Mouse (Mus musculus) adrenal gland, adult (tissue): ENCODE measurements around the gene Rfx5.
A peak's percentile ranks its signal among the peaks of the same experiment; 100 is the strongest.
"Not testable (repeated sequence)": the region's sequence is repeated elsewhere in the genome, so short reads cannot be mapped to it uniquely, and the experiment has no call there.

Experiments
- DNase-seq, 2 experiments: peaks; one replicate each; pipeline ENCODE4 v3.0.0; 2022 to 2023; ENCODE audit warnings: low spot score in 1 of 2; ENCODE audit not compliant: inconsistent age in 2 of 2

Gene Rfx5

DNA sequence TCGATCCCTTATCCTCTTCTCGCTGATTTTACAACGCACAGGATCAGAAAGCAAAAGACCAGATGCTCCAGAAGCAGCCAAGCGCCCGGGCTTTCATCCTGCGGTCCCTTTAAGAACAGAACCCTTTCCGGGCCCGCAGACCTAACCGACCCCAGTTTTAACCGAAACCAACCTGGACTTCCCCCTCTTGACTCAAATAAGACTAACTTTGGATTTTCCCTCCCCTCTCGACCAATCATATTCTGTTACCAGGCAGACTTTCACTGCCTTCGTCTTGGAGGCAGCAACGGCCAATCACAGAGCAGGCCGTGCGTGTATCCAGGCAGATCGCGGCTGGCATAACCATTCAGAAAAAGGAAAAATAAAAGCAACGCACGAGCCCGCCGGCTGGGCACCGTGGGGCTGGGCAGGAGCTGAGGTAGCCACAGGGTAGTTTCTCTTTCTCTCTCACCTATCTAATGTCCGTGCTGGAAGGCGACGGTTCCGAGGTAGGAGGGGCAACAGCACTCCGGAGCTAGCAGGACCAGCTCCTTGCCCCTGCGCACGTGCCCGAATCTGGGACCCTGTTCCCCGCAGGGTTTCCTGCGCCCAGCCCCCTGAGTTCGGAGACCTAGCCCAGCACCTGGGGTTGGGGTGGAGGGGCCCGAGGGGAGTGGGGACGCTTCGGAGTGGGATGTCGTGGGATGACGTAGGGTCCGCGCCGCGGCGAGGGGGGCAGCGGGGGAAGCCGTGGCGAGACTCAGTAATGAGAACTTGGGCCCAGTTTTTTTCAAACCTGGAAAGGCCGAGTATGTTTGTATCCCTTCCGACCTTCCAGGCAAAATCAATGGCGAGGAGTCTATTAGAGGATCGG lies at the start of gene Rfx5:
TSS of gene Rfx5 (plus strand) at position 312 of the 853 bp plus-strand sequence.
- peak; percentile 95 to 98 for DNase-seq

DNA sequence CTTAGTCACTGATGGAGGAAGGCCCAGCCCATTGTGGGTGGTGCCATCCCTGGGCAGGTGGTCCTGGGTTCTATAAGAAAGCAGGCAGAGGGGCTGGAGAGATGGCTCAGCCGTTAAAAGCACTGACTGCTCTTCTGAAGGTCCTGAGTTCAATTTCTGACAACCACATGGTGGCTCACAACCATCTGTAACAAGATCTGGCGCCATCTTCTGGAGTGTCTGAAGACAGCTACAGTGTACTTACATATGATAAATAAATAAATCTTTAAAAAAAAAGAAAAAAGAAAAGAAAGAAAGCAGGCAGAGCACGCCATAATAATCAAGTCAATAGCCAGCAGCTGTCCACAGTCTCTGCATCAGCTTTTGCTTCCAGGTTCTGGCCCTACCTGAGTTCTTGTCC lies 49.1 kb upstream of the Rfx5 start:
- peak in 1 of 2 experiments; percentile 17 for DNase-seq

DNA sequence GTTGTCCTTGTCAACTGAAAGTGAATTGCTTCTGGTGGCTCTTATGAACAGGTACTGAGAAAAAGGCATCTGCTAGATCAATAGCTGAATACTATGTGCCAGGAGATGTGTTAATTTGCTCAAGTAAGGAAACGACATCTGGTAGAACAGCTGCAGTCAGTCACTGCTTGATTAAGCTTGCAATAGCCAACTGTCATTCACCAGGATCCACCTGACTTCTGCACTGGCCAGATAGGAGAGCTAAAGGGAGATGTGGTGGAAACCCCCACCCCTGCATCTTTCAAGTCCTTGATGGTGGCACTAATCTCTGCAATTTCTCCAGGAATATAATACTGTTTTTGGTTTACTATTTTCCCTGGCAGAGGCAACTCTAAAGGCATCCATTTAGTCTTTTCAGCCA lies 47.4 kb upstream of the Rfx5 start:
- no peak for DNase-seq

GRCm38 (mm10) chr3:94911050-94911693 lies 42.7 kb upstream of the Rfx5 start:
- no peak for DNase-seq

- peak in 1 of 2 experiments; percentile 33 for DNase-seq
Observed at GRCm38 (mm10) chr3:94913801-94914200, 40.1 kb upstream of the Rfx5 start.

DNA sequence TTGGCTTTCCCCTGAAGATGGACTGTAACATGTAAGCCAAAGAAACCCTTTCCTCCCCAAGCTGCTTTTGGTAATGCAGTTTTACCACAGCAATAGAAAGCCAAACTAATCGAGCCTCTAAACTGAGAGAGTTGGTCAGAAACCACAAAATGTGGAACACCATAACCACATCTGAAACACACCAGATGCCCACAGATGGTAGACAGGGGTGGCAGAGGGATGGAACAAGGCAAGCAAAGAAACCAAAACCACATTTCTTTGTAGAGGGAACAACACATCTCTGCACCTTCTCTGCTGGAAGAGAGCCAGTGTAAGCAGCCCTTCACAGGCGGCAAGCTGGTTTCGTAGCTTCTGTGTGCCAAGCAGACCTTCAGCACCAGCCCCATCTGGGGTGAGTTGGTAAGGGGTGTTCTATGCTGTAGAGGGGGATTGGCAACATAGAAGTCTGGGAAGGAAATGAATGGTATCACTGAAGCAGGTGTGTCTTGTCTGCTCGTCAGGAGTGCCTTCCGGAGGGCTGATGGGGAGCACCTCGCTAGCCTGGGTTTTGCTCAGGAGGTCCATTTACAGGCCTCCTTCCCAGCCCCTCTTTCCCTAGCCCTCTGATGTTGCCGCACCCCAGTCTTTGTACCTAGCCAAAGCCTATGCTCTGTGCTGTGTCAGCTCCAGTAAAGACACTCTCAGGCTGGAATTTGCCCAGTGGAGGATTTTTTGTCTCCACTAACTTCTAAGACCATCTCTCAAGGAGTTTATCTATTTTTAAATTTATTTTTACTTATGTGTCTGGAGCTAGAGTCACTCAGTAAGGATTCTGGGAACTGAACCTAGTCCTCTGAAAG lies 37.8 kb upstream of the Rfx5 start:
- no peak for DNase-seq

GRCm38 (mm10) chr3:94917816-94918361 lies 36.0 kb upstream of the Rfx5 start:
- peak in 1 of 2 experiments; percentile 28 for DNase-seq

GRCm38 (mm10) chr3:94918845-94919244 lies 35.0 kb upstream of the Rfx5 start:
- no peak for DNase-seq

DNA sequence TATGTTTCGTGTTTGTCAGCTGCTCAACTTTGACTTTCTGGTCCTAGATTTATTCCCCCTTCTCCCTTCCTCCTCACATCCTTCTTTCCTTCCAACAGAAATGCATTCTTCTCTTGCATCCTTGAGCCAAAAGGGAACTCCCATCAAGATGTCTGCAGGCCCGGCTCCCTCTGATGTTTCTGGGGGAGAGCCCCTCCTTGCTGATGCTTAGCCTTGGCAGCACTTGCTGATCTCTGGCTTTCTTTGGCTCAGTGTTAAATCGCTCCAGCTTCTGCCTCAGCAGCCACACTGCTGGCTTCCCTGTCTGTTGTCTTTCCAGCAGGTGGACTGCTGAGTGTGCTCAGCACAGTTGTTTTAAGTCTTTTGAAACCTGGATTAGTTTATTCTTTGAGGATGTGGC lies 32.8 kb upstream of the Rfx5 start:
- no peak for DNase-seq

DNA sequence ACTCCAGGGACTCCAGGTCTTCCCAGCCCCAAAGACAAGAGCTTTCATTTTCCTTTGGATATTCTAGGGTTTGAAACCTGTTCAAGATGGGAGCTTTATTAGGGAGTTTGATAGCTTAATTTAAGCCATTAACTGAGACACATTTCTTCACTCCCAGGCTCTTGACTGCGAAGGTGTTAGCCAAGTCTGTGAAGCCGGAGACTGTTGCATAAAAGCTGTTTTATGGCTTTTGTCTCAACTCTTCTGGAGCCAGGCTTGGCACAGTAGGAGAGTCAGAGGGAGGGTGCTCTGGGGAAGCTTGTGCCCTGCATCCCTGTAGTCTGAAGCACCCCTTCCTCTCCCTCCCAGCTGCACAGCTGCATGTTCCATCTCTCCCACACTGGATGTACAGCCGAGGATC lies 31.5 kb upstream of the Rfx5 start:
- DNase-seq: no peak

GRCm38 (mm10) chr3:94924688-94925087 lies 29.2 kb upstream of the Rfx5 start:
- no peak for DNase-seq

- DNase-seq: not testable (repeated sequence)
Observed at GRCm38 (mm10) chr3:94926301-94926736, 27.6 kb upstream of the Rfx5 start.

- DNase-seq: not testable (repeated sequence)
Observed at GRCm38 (mm10) chr3:94928979-94929378, 24.9 kb upstream of the Rfx5 start.

DNA sequence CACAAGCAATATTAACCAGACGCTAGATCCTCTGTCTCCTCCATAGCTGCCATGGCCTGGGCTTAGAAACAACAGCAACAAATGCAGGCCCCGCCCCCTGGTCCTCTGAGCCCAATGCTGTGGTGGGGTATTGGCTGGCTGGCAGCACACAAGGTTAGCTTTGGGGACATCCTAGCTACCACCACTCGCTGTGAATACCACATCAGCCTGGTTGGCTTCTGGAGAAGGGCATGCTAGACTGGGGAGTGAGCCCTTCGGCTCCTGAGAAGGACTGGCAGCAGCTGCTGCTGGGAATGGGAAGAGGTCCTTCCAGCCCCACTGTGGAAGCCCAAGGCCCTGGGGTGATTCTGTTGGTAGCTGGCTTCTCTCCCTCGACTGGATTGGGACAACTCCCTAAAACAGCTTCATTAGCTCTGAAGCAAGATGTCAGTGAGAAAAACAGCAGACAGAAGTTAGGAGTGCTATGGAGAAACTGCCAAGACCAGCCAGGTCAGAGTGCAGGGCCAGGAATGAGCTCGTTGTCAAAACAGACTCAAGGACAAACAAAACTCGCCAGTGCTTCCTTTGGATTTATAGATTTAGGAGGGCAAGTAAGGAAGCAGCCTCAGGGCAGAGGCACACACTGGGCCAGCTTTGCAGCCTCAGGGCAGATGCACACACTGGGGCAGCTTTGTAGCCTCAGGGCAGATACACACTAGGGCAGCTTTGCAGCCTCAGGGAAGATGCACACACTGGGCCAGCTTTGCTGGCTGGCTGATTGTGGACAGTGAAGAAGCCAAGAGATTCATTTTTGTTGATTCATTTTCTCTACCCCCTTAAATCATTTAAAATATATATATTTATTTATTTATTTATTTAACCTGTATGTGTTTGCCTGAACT lies 23.2 kb upstream of the Rfx5 start:
- DNase-seq: peak; percentile 50 to 81

- not testable (repeated sequence) for DNase-seq
Observed at GRCm38 (mm10) chr3:94931427-94932082, 22.3 kb upstream of the Rfx5 start.

DNA sequence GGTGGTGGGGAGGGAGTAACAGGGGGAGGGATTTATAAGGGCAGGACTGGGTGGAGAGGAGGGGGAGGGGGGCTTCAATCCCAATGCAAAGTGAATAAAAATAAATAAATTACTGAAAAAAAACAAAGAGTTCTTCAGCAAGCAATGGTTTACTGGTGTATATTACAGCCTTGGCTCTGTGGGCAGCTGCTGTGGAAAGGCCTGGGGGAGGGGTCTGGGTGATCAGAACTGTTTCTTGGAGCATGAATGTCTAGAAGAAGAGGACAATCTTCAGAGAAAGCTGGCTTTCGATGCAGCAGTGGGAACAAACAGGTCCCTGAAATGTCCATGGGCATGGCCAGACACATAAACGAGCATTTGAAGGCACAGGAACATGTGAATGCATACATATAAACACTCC lies 21.6 kb upstream of the Rfx5 start:
- DNase-seq: not testable (repeated sequence)

- peak; percentile 92 to 98 for DNase-seq
Observed at GRCm38 (mm10) chr3:94932809-94933564, 20.9 kb upstream of the Rfx5 start, which contains the start of gene Selenbp1. Gene Selenbp1 (plus strand): TSS chr3:94933056.

DNA sequence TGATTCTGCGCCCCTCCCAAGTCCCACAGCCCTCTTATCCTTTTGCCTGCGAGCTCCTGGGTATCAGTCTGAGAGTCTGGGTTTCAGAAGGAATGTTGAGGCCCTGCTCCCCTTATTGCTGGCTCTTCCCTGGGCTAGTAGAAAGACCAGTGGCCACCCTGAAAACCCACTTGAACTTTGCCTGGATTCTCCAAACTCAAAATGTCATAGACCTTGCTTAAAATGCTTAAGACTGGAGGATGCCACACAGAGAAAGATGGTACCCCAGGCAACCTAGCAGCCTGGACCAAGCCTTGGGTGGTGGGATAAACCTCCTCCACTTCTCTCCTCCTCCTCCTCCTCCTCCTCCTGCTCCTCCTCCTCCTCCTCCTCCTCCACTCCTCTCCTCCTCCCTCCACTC lies 20.3 kb upstream of the Rfx5 start:
- DNase-seq: peak in 1 of 2 experiments; percentile 28

- peak in 1 of 2 experiments; percentile 20 for DNase-seq
Observed at GRCm38 (mm10) chr3:94934564-94934963, 19.3 kb upstream of the Rfx5 start.
